Mouse (Mus musculus) liver, adult 2 months (tissue): ENCODE measurements around the gene Nav2.

ENCODE experiments used
- CTCF ChIP-seq: fragments of 200-500 bp; IDR thresholded peaks from 2 replicates; pipeline ENCODE4 v1.5.1; 2011; ENCODE audit warnings: low read depth, low read length, control low read depth
- POLR2A ChIP-seq: fragments of 200-500 bp; IDR thresholded peaks from 2 replicates; pipeline ENCODE4 v1.6.1; 2011; ENCODE audit warnings: low read length, control low read depth; ENCODE audit not compliant: insufficient read depth; ENCODE audit errors: extremely low read depth

DNA sequence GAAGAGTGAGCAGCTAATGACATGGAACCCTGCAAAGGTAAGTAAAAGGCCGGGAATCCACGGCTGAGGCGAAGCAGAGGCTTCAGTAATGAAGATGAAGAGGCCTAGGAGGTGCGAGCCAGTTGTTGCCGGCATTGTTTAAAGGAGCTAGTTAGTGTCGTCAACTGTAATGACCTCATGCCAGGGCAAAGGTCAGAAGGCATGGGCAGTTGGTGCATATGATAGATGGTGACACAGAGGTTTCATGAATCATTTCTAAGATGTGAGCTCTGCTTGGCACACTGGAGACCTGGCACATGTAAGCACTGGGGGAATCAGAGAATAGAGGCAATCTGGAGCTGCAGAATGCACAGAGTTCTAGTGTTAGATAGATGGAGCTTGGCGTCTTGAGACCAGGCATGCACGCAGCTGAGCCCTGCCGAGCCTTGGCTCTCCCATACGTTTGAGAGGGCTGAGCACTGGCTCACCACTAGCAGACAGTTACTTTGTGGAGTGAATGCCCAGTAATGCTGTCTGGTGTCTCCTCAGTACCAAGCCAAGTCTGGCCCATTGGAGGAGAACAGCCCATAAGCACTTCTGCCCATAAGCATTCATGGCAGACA is 166.9 kb downstream of the Nav2 start:
- TF ChIP-seq POLR2A (no peak), CTCF (no peak)
